Mouse (Mus musculus) left cerebral cortex, postnatal 36 days (tissue): ENCODE data around the gene Uts2. TPM values are rescaled to one million over a fixed set of nuclear protein-coding genes. Genes with fewer than 3 reads are reported as not detected.
A peak's percentile ranks its signal among the peaks of the same experiment; 100 is the strongest.
"Not testable (repeated sequence)": the region's sequence is repeated elsewhere in the genome, so short reads cannot be mapped to it uniquely, and the experiment has no call there.

Experiments
- DNase-seq, 2 experiments: peaks; one replicate each; pipeline ENCODE4 v3.0.0; 2021 to 2022; ENCODE audit warnings: low spot score in 2 of 2, mixed read lengths in 1 of 2
- intact Hi-C: fragments of 180-260 bp; cut with DNase I; formaldehyde crosslinking; loops from one replicate; pipeline ENCODE4 v1.15.1; 2025
- total RNA-seq, 2 experiments: library from RNA; stranded (reverse); gene quantifications; 2 replicates each; pipeline ENCODE4 v1.2.3; 2021

Uts2 gene
- total RNA-seq, 2 experiments from 2014 or later: not detected

- intact Hi-C loops: no loop called here
- DNase-seq: peak in 1 of 2 experiments; percentile 9
Observed at GRCm38 (mm10) chr4:151006945-151007344, 10.0 kb downstream of the Uts2 start.

DNA sequence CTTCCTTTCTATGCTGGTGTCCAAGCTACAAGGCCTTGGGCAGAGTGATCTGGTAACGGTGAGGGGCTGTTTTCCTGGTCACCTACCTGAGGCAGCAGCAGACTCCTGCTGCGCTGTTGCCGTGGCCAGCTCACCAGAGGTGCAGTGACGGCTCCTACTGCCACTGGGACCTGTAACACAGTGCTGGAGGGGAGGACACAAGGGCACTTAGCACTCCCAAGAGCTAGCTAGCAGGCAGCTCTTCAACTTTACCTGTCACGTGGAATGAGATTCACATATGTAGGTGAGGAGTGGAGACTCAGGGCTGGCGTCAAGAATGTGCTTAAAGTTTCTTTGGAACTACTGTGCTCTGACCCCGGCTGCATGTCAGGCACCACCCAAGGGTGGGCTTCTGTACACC is 13.4 kb downstream of the Uts2 start:
- DNase-seq: no peak
- intact Hi-C loops: no loop called here

GRCm38 (mm10) chr4:151015946-151016345 is 19.0 kb downstream of the Uts2 start:
- no peak for DNase-seq
- intact Hi-C loops: no loop called here

DNA sequence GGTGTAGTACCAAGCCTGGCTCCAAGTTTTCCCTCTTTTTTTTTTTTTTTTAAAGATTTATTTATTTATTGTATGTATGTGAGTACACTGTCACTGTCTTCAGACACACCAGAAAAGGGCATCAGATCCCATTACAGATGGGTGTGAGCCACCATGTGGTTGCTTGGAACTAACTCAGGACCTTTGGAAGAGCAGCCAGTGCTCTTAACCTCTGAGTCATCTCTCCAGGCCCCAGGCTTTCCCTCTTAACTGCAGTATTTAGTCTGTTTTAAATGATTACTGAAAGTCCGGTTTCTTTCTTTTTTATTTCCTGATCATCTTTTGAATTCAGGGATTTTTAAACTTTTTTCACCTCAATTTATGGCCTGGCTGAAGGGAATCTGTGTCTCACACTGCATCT is 20.5 kb downstream of the Uts2 start:
- DNase-seq, intact Hi-C loops: not testable (repeated sequence)

- intact Hi-C loops: no loop called here
- DNase-seq: no peak
Observed at GRCm38 (mm10) chr4:151024152-151024551, 27.3 kb downstream of the Uts2 start.

GRCm38 (mm10) chr4:151027001-151027400 is 30.1 kb downstream of the Uts2 start:
- no peak for DNase-seq

DNA sequence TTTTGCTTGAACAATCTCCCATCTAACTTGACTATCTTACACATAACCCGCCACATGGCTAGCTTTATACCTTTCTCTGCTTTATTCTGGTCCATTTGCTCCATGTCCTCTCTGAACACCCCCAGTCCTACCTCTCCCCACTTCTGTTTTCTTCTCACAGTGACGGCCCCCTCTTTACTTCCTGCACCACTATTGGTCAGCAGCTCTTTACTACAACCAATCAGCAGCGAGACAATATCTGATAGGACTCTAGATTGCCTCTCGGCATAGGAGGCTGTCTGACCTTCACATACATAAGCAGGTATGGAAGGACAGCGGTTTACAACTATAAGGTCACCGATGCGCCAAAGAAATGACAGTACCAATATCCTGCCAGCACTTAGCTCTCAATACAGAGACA is 39.6 kb downstream of the Uts2 start:
- no peak for DNase-seq
- intact Hi-C loops: no loop called here

More at GRCm38 (mm10) chr4:151027001-151027400, 30.1 kb downstream of the Uts2 start:
- intact Hi-C loops: no loop called here

GRCm38 (mm10) chr4:151037800-151038199 is 40.9 kb downstream of the Uts2 start:
- no peak for DNase-seq
- intact Hi-C loops: no loop called here

GRCm38 (mm10) chr4:151041506-151041905 is 44.6 kb downstream of the Uts2 start:
- peak; percentile 56 to 60 for DNase-seq
- intact Hi-C loops: loop anchor here (10.0 kb wide), 1 partner anchor 823 kb away; the partner anchor contains the start of gene Camta1

GRCm38 (mm10) chr4:151043281-151043680 is 46.4 kb downstream of the Uts2 start:
- intact Hi-C loops: loop anchor here (10.0 kb wide), 1 partner anchor 822 kb away; the partner anchor contains the start of gene Camta1

GRCm38 (mm10) chr4:151044037-151044943 is 47.4 kb downstream of the Uts2 start, which contains the start of gene Per3:
Per3 (minus strand) TSS chr4:151044665.
- DNase-seq: peak; percentile 99
- intact Hi-C loops: loop anchor here (10.0 kb wide), 1 partner anchor 821 kb away; the partner anchor contains the start of gene Camta1

More at GRCm38 (mm10) chr4:151043281-151043680, 46.4 kb downstream of the Uts2 start:
- no peak for DNase-seq

DNA sequence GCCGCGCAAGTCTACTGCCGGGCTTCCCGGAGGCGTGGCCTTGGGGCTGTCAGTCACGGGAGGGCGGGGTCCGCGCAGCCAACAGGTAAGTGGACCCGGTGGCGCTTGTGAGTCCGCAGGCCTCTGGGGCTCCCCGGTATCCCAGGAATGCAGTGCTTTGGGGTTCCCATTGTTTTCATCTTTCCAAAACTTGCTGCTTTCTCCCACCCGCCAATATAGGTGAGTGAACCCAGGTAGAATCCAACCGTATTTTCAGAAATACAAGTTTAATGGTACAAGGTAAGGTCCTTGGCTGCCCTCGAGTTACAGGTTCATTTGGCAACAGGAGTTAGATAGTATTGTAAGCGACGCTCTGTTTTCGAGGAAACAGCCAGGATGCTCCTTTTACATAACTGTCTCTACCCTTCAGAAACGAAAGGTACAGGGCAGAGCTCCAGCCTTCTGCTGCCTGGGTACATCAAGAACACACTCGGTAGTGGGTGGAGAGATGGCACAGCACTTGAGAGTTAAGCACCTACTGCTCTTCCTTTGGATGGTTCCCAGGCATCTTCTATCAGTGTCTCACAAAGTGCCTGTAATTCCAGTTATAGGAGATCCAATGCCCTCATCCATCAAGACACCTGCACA is 48.2 kb downstream of the Uts2 start:
- intact Hi-C loops: loop anchor here (10.0 kb wide), 1 partner anchor 820 kb away; the partner anchor contains the start of gene Camta1

GRCm38 (mm10) chr4:151046524-151046923 is 49.6 kb downstream of the Uts2 start:
- intact Hi-C loops: loop anchor here (10.0 kb wide), 1 partner anchor 818 kb away; the partner anchor contains the start of gene Camta1
- no peak for DNase-seq

More for the DNA sequence above, 48.2 kb downstream of the Uts2 start:
- DNase-seq: peak; percentile 55 to 70

DNA sequence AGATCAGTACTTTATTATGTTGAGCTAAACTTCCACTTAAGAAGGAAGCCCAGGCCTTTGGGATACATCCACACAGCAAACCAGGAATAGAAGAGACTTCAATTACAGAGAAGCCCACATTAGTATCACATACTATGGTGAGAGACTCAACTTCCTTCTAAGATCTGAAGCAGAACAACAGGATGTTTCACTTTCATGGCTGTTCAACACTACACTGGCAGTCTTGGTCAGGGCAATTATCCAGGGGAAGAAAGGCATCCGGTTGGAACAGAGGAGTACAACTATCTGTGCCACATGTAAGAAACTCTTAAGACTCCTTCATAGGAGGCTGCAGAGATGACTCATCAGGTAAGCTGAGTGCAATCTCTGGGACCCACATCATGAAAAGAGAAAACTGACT is 54.3 kb downstream of the Uts2 start:
- no peak for DNase-seq
- intact Hi-C loops: no loop called here

Other genes starting within 250 kb of the Uts2 start
- 10 to 100 TPM; 27.4 TPM for gene Errfi1, start 143.2 kb upstream of the Uts2 start, total RNA-seq
- gene Park7, start 82.7 kb upstream of the Uts2 start, total RNA-seq: 100 to 1,000 TPM; 184 to 211 TPM
- gene Tnfrsf9, start 82.5 kb upstream of the Uts2 start, total RNA-seq: under 1 TPM; 0.37 to 0.59 TPM
- 10 to 100 TPM; 25.6 to 33.8 TPM for gene Per3, start 47.6 kb downstream of the Uts2 start, total RNA-seq
- gene Vamp3, start 60.9 kb downstream of the Uts2 start, total RNA-seq: 10 to 100 TPM; 30.8 to 31.6 TPM
- not detected for gene Gm13090, start 92.5 kb downstream of the Uts2 start, total RNA-seq